ENCODE assay signal across 8 mouse cellular contexts in the genomic region with DNA sequence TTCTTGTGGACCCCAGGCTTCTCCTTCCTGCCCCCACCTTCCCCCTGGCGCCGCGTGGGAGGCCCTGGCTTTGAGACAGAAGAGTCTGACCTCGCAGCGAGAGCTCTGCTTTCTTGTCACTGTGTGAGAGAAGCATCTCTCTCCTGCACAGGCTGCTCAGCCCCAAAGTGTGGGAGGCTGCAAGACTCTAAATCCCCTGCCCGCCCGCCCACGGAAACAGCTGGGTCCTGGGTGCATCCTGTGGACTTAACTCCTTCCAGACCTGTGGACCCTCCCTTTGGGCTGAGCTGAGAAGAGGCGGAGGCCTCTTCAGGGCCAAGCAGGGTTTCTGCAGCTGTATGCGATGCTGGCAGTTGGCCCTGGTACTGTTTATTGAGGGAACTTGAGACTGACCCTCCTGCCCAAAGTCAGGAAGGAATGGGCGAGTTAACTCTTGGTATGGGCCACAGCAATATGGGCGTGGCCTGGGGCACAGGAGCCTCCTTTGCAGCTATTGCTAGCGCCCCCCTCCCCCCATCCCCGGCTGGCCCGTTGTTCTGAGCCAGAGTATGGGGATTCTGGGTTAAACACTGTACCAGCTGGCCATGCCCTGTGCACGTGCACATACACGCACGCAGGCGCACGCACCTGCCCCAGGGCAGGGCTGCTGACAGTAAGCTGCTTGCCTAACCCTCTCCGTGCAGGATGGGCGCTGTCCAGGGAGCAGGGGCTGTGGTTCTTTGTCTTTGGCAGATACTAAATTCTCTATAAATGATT. TPM values are rescaled to one million over a fixed set of nuclear protein-coding genes. Genes with fewer than 3 reads are reported as not detected.
DNase-seq lines count a peak whose midpoint lies in the region; ATAC-seq lines count a peak whose summit lies in the region.

Gene Tnni1, plus strand, starts transcription at position 655 of the 756 bp plus-strand sequence.

- peak; percentile 47 for DNase-seq in embryo, embryonic 11 days
- DNase-seq in embryo, embryonic 10.5 days (ENCODE audit: low spot score): no peak
- DNase-seq in right cerebral cortex, adult 18-20 months: peak; percentile 34
- DNase-seq in right cerebral cortex, postnatal 25 days: no peak
- DNase-seq in intestine, embryonic 14.5 days (ENCODE audit: low spot score): peak; percentile 69
- DNase-seq in spleen, adult 12 weeks (ENCODE audit: low spot score): no peak
- no peak for DNase-seq in left cerebral cortex, postnatal 36 days (ENCODE audit: low spot score in 2 of 2)

- H3K4me3 ChIP-seq in intestine, embryonic 14.5 days (ENCODE audit: low read depth, low read length): no peak within 1 kb of the TSS
- no peak within 1 kb of the TSS for H3K4me3 ChIP-seq in midbrain, embryonic 15.5 days

- no peaks in the 10 kb centered on the region for H3K9me3 ChIP-seq in intestine, embryonic 14.5 days (ENCODE audit: control insufficient read depth, low read length)
- no peaks in the 10 kb centered on the region for H3K9me3 ChIP-seq in midbrain, embryonic 15.5 days

- H3K4me2 ChIP-seq in intestine, embryonic 14.5 days (ENCODE audit: low read length): peak within 1 kb of the TSS; percentile 25
- H3K4me2 ChIP-seq in midbrain, embryonic 15.5 days: no peak within 1 kb of the TSS

- no peaks in the 10 kb centered on the region for H3K36me3 ChIP-seq in intestine, embryonic 14.5 days (ENCODE audit: control insufficient read depth, insufficient read depth, low read length)
- H3K36me3 ChIP-seq in midbrain, embryonic 15.5 days (replicated peaks): no peaks in the 10 kb centered on the region

- peak within 1 kb of the TSS; percentile 44; the same call in 1 of the 2 replicates for H3K27ac ChIP-seq in intestine, embryonic 14.5 days (ENCODE audit: low read depth)
- no peak within 1 kb of the TSS for H3K27ac ChIP-seq in midbrain, embryonic 15.5 days

- 19% methylated on average over 22 of the region's 22 CpGs for WGBS in intestine, embryonic 14.5 days
- 31% methylated on average over 22 of the region's 22 CpGs for WGBS in midbrain, embryonic 15.5 days

- peak; percentile 26; the same call in 1 of the 2 replicates for ATAC-seq in intestine, embryonic 14.5 days (replicated peaks; ENCODE audit: low FRiP score, low TSS enrichment, low read depth)
- ATAC-seq in midbrain, embryonic 15.5 days (replicated peaks): 0 out of 2 replicates have a peak, but pooled peaks have one; percentile 31

- H3K4me1 ChIP-seq in intestine, embryonic 14.5 days (replicated peaks; ENCODE audit: control insufficient read depth, insufficient read depth, low read length): peaks cover 16% of the 10 kb centered on the region
- peaks cover 4% of the 10 kb centered on the region; the same call in 1 of the 2 replicates for H3K4me1 ChIP-seq in midbrain, embryonic 15.5 days

- intact Hi-C loops in left cerebral cortex, postnatal 36 days (cut with DNase I): no loop called here

- no peaks in the 10 kb centered on the region for H3K27me3 ChIP-seq in intestine, embryonic 14.5 days (replicated peaks; ENCODE audit: control insufficient read depth, insufficient read depth, low read length)
- H3K27me3 ChIP-seq in midbrain, embryonic 15.5 days (replicated peaks): no peaks in the 10 kb centered on the region

- no peak within 1 kb of the TSS for H3K9ac ChIP-seq in intestine, embryonic 14.5 days (ENCODE audit: low read length)
- no peak within 1 kb of the TSS for H3K9ac ChIP-seq in midbrain, embryonic 15.5 days

RNA-seq across cellular contexts. Expression of gene Tnni1, which starts in this region (rescaled TPM):
- 5.8 and 6.4 TPM in 2 replicates for polyA plus RNA-seq in intestine, embryonic 14.5 days (2014; fragmentation: Nextera tagmentation; extraction: Ambion mirVana)
- 0.56 and 1.9 TPM in 2 replicates for polyA plus RNA-seq in midbrain, embryonic 15.5 days (2015; fragmentation: Nextera tagmentation; extraction: Ambion mirVana)
- total RNA-seq in left cerebral cortex, postnatal 36 days (2021): 1 to 10 TPM; 2.2 to 4.8 TPM

Comparison
In these comparisons a context has a peak if more than half of its experiments do, and no peak if none do; other contexts are left out.
1. DNase-seq: peak in embryo, embryonic 11 days (single experiment), right cerebral cortex, adult 18-20 months (single experiment) and intestine, embryonic 14.5 days (single experiment); none in embryo, embryonic 10.5 days (single experiment), right cerebral cortex, postnatal 25 days (single experiment), spleen, adult 12 weeks (single experiment) and left cerebral cortex, postnatal 36 days (0 of 2).